ENCODE assay signal across 5 mouse cellular contexts in genomic region chr11:4710188-4710587, GRCm38 (mm10). TPM values are rescaled to one million over a fixed set of nuclear protein-coding genes. Genes with fewer than 3 reads are reported as not detected.
DNase-seq lines count a peak whose midpoint lies in the region; ATAC-seq and TF ChIP-seq lines count a peak whose summit lies in the region.
"Not testable (repeated sequence)": the region's sequence is repeated elsewhere in the genome, so short reads cannot be mapped to it uniquely, and the experiment has no call there.

No protein-coding gene starts in this region.

- not testable (repeated sequence) for TF ChIP-seq POLR2A in small intestine, adult 2 months (IDR thresholded peaks at IDR 0.05; ENCODE audit: low read depth, low read length)

- H3K9ac ChIP-seq in ES-E14 (ENCODE audit: insufficient read depth, low read depth, low read length, poor library complexity, severe bottlenecking); liver, postnatal 0 days (replicated peaks): not testable (repeated sequence)

- not testable (repeated sequence) for DNase-seq in ES-E14 (ENCODE audit: low read depth, low spot score); gastrocnemius, adult 2 months; layer of hippocampus, adult 2 months (ENCODE audit: low spot score in 2 of 2); liver, postnatal 0 days

- intact Hi-C loops in gastrocnemius, adult 2 months (cut with DNase I), result not testable (repeated sequence)

- TF ChIP-seq EP300 in liver, postnatal 0 days (IDR thresholded peaks at IDR 0.05; ENCODE audit: low read depth), result not testable (repeated sequence)

- WGBS in liver, postnatal 0 days (ENCODE audit: insufficient replicate concordance), result 82% methylated on average over 4 of the region's 4 CpGs
- 71% methylated on average over 4 of the region's 4 CpGs for WGBS in small intestine, adult 2 months

- 0 out of 2 replicates have a peak, but pooled peaks have one; percentile 5 for ATAC-seq in liver, postnatal 0 days

- H3K27ac ChIP-seq in ES-E14 (ENCODE audit: insufficient read depth, low read depth, low read length, poor library complexity, severe bottlenecking); gastrocnemius, adult 2 months; layer of hippocampus, adult 2 months; liver, postnatal 0 days (ENCODE audit: low read depth); small intestine, adult 2 months (ENCODE audit: insufficient read depth, low read depth, low read length): not testable (repeated sequence)

- not testable (repeated sequence) for H3K27me3 ChIP-seq in liver, postnatal 0 days (ENCODE audit: insufficient read depth, low read length); small intestine, adult 2 months (ENCODE audit: control insufficient read depth, insufficient read depth, low read length)

- TF ChIP-seq CTCF in gastrocnemius, adult 2 months (IDR thresholded peaks at IDR 0.05), result peak; percentile 7; the same call in 1 of the 2 replicates
- peak; percentile 58 for TF ChIP-seq CTCF in layer of hippocampus, adult 2 months (conservative IDR thresholded peaks at IDR 0.05)
- not testable (repeated sequence) for TF ChIP-seq CTCF in liver, postnatal 0 days (IDR thresholded peaks at IDR 0.05; ENCODE audit: low read depth)
- 0 out of 2 replicates have a peak, but pooled peaks have one; percentile 3 for TF ChIP-seq CTCF in small intestine, adult 2 months (IDR thresholded peaks at IDR 0.05; ENCODE audit: extremely low read depth, insufficient read length, insufficient replicate concordance, low read depth, low read length)

- in situ Hi-C loops in ES-E14 (cut with MboI; ENCODE audit: low sequenced_read_pairs in 2 of 2, unreplicated experiment in 2 of 2), result not testable (repeated sequence)

- not testable (repeated sequence) for H3K4me3 ChIP-seq in ES-E14 (ENCODE audit: insufficient read depth in 1 of 2, low read depth in 1 of 2, low read length in 2 of 2, poor library complexity in 1 of 2, severe bottlenecking in 1 of 2); gastrocnemius, adult 2 months; layer of hippocampus, adult 2 months; liver, postnatal 0 days (ENCODE audit: low read depth, low read length); small intestine, adult 2 months (ENCODE audit: low read depth, low read length)

- not testable (repeated sequence) for H3K9me3 ChIP-seq in ES-E14 (ENCODE audit: control insufficient read depth, insufficient read depth, low read depth, low read length); liver, postnatal 0 days (ENCODE audit: low read length)

- H3K4me1 ChIP-seq in ES-E14 (ENCODE audit: control insufficient read depth in 2 of 2, insufficient read depth in 2 of 2, low read length in 2 of 2, poor library complexity in 1 of 2); liver, postnatal 0 days (ENCODE audit: insufficient read depth); small intestine, adult 2 months (ENCODE audit: control insufficient read depth, insufficient read depth, insufficient read length, low read length): not testable (repeated sequence)

- H3K36me3 ChIP-seq in ES-E14 (ENCODE audit: control insufficient read depth, insufficient read depth, low read length, poor library complexity, severe bottlenecking); liver, postnatal 0 days (replicated peaks; ENCODE audit: insufficient read depth, low read length); small intestine, adult 2 months (ENCODE audit: control insufficient read depth, insufficient read depth, low read length): not testable (repeated sequence)

- not testable (repeated sequence) for H3K4me2 ChIP-seq in liver, postnatal 0 days (ENCODE audit: low read depth, low read length)

TF ChIP-seq in ES-E14, 5 proteins besides CTCF, POLR2A, EP300 and RAD21:
- TF ChIP-seq ZNF384 (IDR thresholded peaks at IDR 0.05; ENCODE audit: low read depth, low read length), result peak; percentile 80

RNA-seq across cellular contexts. Expression of gene Zmat5, which starts 5.7 kb away (rescaled TPM):
- total RNA-seq in ES-E14 (2012; rRNA removed), result 22.4 and 32.3 TPM in 2 replicates
- total RNA-seq in gastrocnemius, adult 2 months (2021), result 10 to 100 TPM; 23.3 to 28.5 TPM
- 10 to 100 TPM; 33.1 to 34.0 TPM for total RNA-seq in layer of hippocampus, adult 2 months (2021)
- 18.6 and 19.2 TPM in 2 replicates for polyA plus RNA-seq in liver, postnatal 0 days (2015; fragmentation: Nextera tagmentation; extraction: Ambion mirVana)
- 29.1 and 61.5 TPM in 2 replicates for polyA plus RNA-seq in small intestine, adult 2 months (2012; rRNA removed)

RNA-seq across cellular contexts. Expression of gene Uqcr10, which starts 6.0 kb away (rescaled TPM):
- 963 and 1,094 TPM in 2 replicates for total RNA-seq in ES-E14 (2012; rRNA removed)
- 1,000 to 10,000 TPM in 1 of 2 experiments, 100 to 1,000 TPM in 1; 837 to 1,167 TPM for total RNA-seq in gastrocnemius, adult 2 months (2021)
- total RNA-seq in layer of hippocampus, adult 2 months (2021), result 100 to 1,000 TPM; 367 to 391 TPM
- polyA plus RNA-seq in liver, postnatal 0 days (2015; fragmentation: Nextera tagmentation; extraction: Ambion mirVana), result 1,070 and 1,167 TPM in 2 replicates
- polyA plus RNA-seq in small intestine, adult 2 months (2012; rRNA removed), result 492 and 641 TPM in 2 replicates

RNA-seq across cellular contexts. Expression of gene Cabp7, which starts 36.4 kb away (rescaled TPM):
- 1.9 and 4.5 TPM in 2 replicates for total RNA-seq in ES-E14 (2012; rRNA removed)
- under 1 TPM; 0.17 to 0.18 TPM for total RNA-seq in gastrocnemius, adult 2 months (2021)
- total RNA-seq in layer of hippocampus, adult 2 months (2021), result 100 to 1,000 TPM; 309 to 329 TPM
- 0.06 and 0.07 TPM in 2 replicates for polyA plus RNA-seq in liver, postnatal 0 days (2015; fragmentation: Nextera tagmentation; extraction: Ambion mirVana)
- not detected in 2 replicates for polyA plus RNA-seq in small intestine, adult 2 months (2012; rRNA removed)

Comparison
In these comparisons a context has a peak if more than half of its experiments do, and no peak if none do; other contexts are left out.
1. RNA of gene Cabp7, which starts 36.4 kb away (total RNA-seq): 309 to 329 TPM in layer of hippocampus, adult 2 months; 1.9 to 4.5 TPM in ES-E14 and 0.17 to 0.18 TPM in gastrocnemius, adult 2 months; every median in the first group is over 10 times any median in the second.